Mouse (Mus musculus) kidney, adult 10 weeks (tissue): Measurements from ENCODE around the gene Aire. TPM values are rescaled to one million over a fixed set of nuclear protein-coding genes. Genes with fewer than 3 reads are reported as not detected.

Experiments
- polyA plus RNA-seq: library from polyadenylated mRNA; stranded (reverse); fragments of 350-450 nt; fragmentation: Illumina TruSeq; extraction: RNeasy Lipid Tissue Mini Kit (QIAGEN cat#74804); gene quantifications from one replicate; pipeline ENCODE4 v1.2.3, GENCODE M21; 2014; ENCODE audit warnings: low read depth, low replicate concordance

The Aire gene
- not detected for polyA plus RNA-seq

DNA sequence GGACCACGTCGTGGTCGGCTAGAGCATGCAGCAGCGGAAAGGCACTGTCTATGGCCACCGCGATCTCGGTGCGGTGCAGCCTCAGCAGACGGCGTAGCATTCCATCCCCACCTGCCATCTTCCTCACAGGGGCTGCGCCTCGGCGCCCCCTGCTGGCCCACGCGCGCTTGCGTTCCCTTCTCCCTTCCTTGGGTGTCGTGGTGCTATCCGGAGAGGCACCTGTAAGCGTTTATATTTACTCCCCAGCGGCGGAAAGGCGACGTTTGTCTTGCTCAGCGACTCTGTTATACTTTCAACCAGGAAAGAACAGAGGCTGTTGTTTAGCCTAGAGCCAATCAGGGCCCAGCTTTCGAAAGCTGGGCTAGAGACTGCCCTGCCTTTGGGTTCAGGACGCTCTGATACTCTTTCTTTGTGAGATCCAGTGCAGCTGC is at the start of gene Aire:
Aire (minus strand) TSS at position 205 of the 431 bp plus-strand sequence.

DNA sequence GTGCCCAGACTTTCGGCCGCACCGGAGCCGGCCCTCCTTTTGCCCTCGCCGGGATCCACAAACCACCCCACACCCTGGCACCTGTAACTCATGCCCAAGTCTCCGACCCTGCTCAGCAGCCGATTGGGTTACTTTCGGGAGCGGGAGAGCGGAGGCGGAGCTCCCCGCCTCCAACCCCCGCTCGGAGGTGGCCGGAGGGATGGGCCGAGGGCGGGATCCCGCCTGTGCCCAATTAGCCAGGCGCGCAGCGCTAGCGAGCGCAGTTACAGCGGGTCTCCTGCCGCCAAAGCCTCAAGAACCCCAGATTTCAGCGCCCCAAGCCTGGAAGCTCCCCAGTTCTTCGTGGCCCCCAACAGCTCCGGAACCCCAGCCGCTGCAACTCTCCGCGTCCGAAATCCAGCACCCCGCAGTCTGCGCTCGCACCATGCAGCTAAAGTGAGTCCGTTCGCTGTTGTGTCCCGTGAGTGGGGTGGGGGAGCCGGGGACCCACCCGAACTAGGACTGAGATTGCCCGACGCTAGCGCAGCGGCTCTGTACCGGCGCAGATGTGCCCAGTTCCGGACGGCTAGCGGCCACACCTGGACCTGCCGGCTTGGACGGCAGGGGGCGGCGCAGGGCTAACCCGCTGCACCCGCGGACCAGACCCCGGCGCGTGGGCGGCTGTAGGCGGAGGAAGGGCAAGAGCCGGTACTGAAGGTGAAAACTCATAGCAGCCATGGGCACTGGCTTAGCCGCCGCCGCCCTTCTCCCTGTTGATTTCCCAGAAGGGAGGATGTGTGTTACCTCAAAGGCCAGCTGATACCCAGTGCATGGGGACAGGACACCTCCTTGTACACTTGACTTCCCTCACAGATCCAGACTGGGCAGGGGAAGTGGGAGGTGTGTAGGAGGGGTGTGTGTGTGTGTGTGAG is 25.9 kb upstream of the Aire start, which contains the start of gene Icosl:
Icosl (plus strand) TSS at position 202 of the 911 bp plus-strand sequence.

DNA sequence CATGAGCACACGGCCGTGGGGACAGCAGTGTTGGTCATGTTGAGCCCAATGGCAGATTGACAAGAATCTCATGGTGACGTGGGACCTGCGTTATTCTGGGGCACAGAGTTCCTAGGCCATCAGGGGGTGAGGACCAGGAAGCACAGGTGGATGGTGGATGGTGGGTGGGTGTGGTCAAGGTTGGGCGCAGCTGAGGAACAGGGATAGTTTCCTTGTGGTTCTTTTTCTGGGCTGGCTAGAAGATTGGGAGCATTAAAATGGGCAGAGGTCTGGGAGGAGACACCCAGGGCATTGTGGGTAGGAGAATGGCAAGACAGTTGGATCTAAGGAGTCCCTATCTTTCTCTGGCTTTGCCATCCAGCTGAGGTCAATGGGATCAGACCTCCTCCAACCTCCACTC is 1.8 kb downstream of the Aire start, which contains the start of gene Dnmt3l:
Dnmt3l (plus strand) TSS at position 301 of the 400 bp plus-strand sequence.

DNA sequence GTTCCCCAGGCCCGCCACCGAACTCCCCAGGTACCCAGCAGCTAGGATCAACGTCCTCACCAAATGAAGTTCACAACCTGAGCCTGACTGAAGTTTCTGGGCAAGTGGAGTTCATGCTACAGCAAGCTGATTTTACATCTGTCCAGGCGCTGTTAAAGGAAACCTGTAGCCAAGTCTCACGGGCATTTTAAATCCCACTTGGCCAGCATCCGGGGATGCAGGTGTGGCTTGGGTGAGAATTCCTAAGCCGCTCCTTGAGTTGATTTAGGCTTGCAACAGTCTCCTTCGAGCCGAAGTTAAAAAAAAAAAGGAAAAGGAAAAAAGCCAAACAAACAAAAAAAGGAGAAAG is 33.5 kb downstream of the Aire start, which contains the start of gene Pfkl:
Pfkl (minus strand) TSS at position 139 of the 349 bp plus-strand sequence.

Other genes with a start within 250 kb of the Aire start
- not detected for gene Gm9639, start 248.5 kb downstream of the Aire start, polyA plus RNA-seq
- not detected for gene Gm19668, start 244.5 kb downstream of the Aire start, polyA plus RNA-seq
- not detected for gene Gm9507, start 231.8 kb downstream of the Aire start, polyA plus RNA-seq
- gene Gm2696, start 228.9 kb downstream of the Aire start, polyA plus RNA-seq: not detected
- not detected for gene Krtap10-4, start 216.5 kb downstream of the Aire start, polyA plus RNA-seq
- gene Krtap10-10, start 207.7 kb downstream of the Aire start, polyA plus RNA-seq: not detected
- not detected for gene Gm36176, start 196.8 kb downstream of the Aire start, polyA plus RNA-seq
- not detected for gene Gm10318, start 190.8 kb downstream of the Aire start, polyA plus RNA-seq
- gene Gm3285, start 181.6 kb downstream of the Aire start, polyA plus RNA-seq: not detected
- gene Lrrc3, start 141.1 kb downstream of the Aire start, polyA plus RNA-seq: 2.5 TPM
- gene Trpm2, start 73.0 kb downstream of the Aire start, polyA plus RNA-seq: not detected
- gene 1810043G02Rik, start 65.1 kb downstream of the Aire start, polyA plus RNA-seq: 2.7 TPM
- 1.4 TPM for gene Pfkl, start 33.5 kb downstream of the Aire start, polyA plus RNA-seq
- not detected for gene Dnmt3l, start 1.7 kb downstream of the Aire start, polyA plus RNA-seq
- 4.0 TPM for gene Icosl, start 25.7 kb upstream of the Aire start, polyA plus RNA-seq
- 63.5 TPM for gene D10Jhu81e, start 126.2 kb upstream of the Aire start, polyA plus RNA-seq
- gene Pwp2, start 141.5 kb upstream of the Aire start, polyA plus RNA-seq: 2.1 TPM
- 16.4 TPM for gene Trappc10, start 201.0 kb upstream of the Aire start, polyA plus RNA-seq